Mouse (Mus musculus) embryonic facial prominence, embryonic 12.5 days (tissue): ENCODE measurements around the gene C4b. TPM values are rescaled to one million over a fixed set of nuclear protein-coding genes. Genes with fewer than 3 reads are reported as not detected.

Experiments
- ATAC-seq: fragments of 200-750 bp; cut with Nextera tagmentation; 2 replicates; pipeline ENCODE4 v1.8.0; 2017; ENCODE audit not compliant: insufficient number of reproducible peaks, insufficient read depth, low FRiP score, low TSS enrichment
- H3K27ac ChIP-seq: fragments of 300-500 bp; sonication (generic); 2 replicates; pipeline ENCODE4 v1.5.1; 2016; ENCODE audit warnings: mild to moderate bottlenecking
- H3K27me3 ChIP-seq: fragments of 300-500 bp; sonication (generic); 2 replicates; pipeline ENCODE4 v1.6.1; 2016; ENCODE audit warnings: mild to moderate bottlenecking, moderate library complexity
- H3K36me3 ChIP-seq: fragments of 300-500 bp; sonication (generic); 2 replicates; pipeline ENCODE4 v1.6.1; 2016; ENCODE audit warnings: mild to moderate bottlenecking
- H3K4me1 ChIP-seq: fragments of 300-500 bp; sonication (generic); 2 replicates; pipeline ENCODE4 v1.6.1; 2016
- H3K4me2 ChIP-seq: fragments of 300-500 bp; sonication (generic); replicated peaks from 2 replicates; pipeline ENCODE4 v1.6.1; 2016; ENCODE audit warnings: mild to moderate bottlenecking, moderate library complexity
- H3K4me3 ChIP-seq: fragments of 300-500 bp; sonication (generic); 2 replicates; pipeline ENCODE4 v1.5.1; 2016; ENCODE audit warnings: mild to moderate bottlenecking
- H3K9ac ChIP-seq: fragments of 300-500 bp; sonication (generic); 2 replicates; pipeline ENCODE4 v1.6.1; 2016; ENCODE audit warnings: mild to moderate bottlenecking, moderate library complexity
- H3K9me3 ChIP-seq: fragments of 300-500 bp; sonication (generic); 2 replicates; pipeline ENCODE4 v1.6.1; 2016; ENCODE audit warnings: mild to moderate bottlenecking, moderate library complexity
- WGBS: fragments of 180-500 bp; shearing (Covaris S2); methylation state at CpG from one replicate; pipeline ENCODE4 v1.1.7; 2016; 5-methylcytosine and 5-hydroxymethylcytosine counted together
- microRNA-seq: library from miRNA; unstranded; fragments of <30 nt; microRNA quantifications from one replicate; pipeline ENCODE4, GENCODE M21; 2017
- polyA plus RNA-seq: library from polyadenylated mRNA; unstranded; fragments of >200 nt; fragmentation: Nextera tagmentation; extraction: Ambion mirVana; gene quantifications from 2 replicates; pipeline ENCODE4 v1.2.1, GENCODE M21; 2016

The C4b gene
- polyA plus RNA-seq, 1 experiment from 2014 or later: not detected

GRCm38 (mm10) chr17:34680621-34681020 is 63.1 kb downstream of the C4b start:
- H3K4me2 ChIP-seq: no peak overlapping the region
- no peak for ATAC-seq
- H3K4me3 ChIP-seq: no peak overlapping the region
- peaks cover 24% of the 10 kb centered on the region for H3K27me3 ChIP-seq
- 86% methylated on average over 4 of the region's 4 CpGs for WGBS
- no peaks in the 10 kb centered on the region for H3K36me3 ChIP-seq
- H3K4me1 ChIP-seq: peaks cover 6% of the 10 kb centered on the region; the same call in 1 of the 2 replicates
- H3K9ac ChIP-seq: no peak overlapping the region
- H3K9me3 ChIP-seq: no peaks in the 10 kb centered on the region
- no peak overlapping the region for H3K27ac ChIP-seq

GRCm38 (mm10) chr17:34680191-34680590 is 63.5 kb downstream of the C4b start:
- ATAC-seq: no peak
- Histone ChIP-seq H3K9me3 (no peaks in the 10 kb centered on the region), H3K36me3 (no peaks in the 10 kb centered on the region), H3K27me3 (peaks cover 29% of the 10 kb centered on the region), H3K4me2 (0 out of 2 replicates have a peak overlapping the region, but pooled peaks have one; percentile 2), H3K4me3 (no peak overlapping the region), H3K9ac (no peak overlapping the region), H3K4me1 (peaks cover 9% of the 10 kb centered on the region; the same call in 1 of the 2 replicates), H3K27ac (no peak overlapping the region)
- WGBS: 78% methylated on average over 26 of the region's 26 CpGs

Small RNA genes lying within 50 kb of the gene (microRNA-seq; reads per million reads assigned to microRNA genes)
- not detected for gene Gm27471

Other genes starting within 250 kb of the C4b start
- gene Btnl6, start 226.5 kb downstream of the C4b start, polyA plus RNA-seq: not detected in 2 replicates
- 6.9 TPM in 2 replicates for gene Notch4, start 179.6 kb downstream of the C4b start, polyA plus RNA-seq
- 3.5 and 6.3 TPM in 2 replicates for gene Gpsm3, start 154.1 kb downstream of the C4b start, polyA plus RNA-seq
- gene Pbx2, start 152.6 kb downstream of the C4b start, polyA plus RNA-seq: 25.1 and 28.0 TPM in 2 replicates
- 3.1 and 3.5 TPM in 2 replicates for gene Ager, start 146.0 kb downstream of the C4b start, polyA plus RNA-seq
- gene Rnf5, start 140.2 kb downstream of the C4b start, polyA plus RNA-seq: 139 TPM in 2 replicates
- 54.8 and 62.8 TPM in 2 replicates for gene Agpat1, start 139.6 kb downstream of the C4b start, polyA plus RNA-seq
- gene Egfl8, start 127.9 kb downstream of the C4b start, polyA plus RNA-seq: 7.0 and 10.1 TPM in 2 replicates
- 18.0 and 18.8 TPM in 2 replicates for gene Ppt2, start 115.4 kb downstream of the C4b start, polyA plus RNA-seq
- 0.52 and 0.56 TPM in 2 replicates for gene Prrt1, start 114.3 kb downstream of the C4b start, polyA plus RNA-seq
- 16.6 and 16.8 TPM in 2 replicates for gene Fkbpl, start 99.1 kb downstream of the C4b start, polyA plus RNA-seq
- gene Atf6b, start 96.7 kb downstream of the C4b start, polyA plus RNA-seq: 110 TPM in 2 replicates
- gene Tnxb, start 73.3 kb downstream of the C4b start, polyA plus RNA-seq: 0.01 and 0.05 TPM in 2 replicates
- gene Cyp21a1, start 60.7 kb upstream of the C4b start, polyA plus RNA-seq: not detected in 2 replicates
- gene Stk19, start 93.1 kb upstream of the C4b start, polyA plus RNA-seq: 21.5 and 23.8 TPM in 2 replicates
- gene Dxo, start 93.1 kb upstream of the C4b start, polyA plus RNA-seq: 65.5 and 77.7 TPM in 2 replicates
- gene Skiv2l, start 106.3 kb upstream of the C4b start, polyA plus RNA-seq: 61.6 and 64.3 TPM in 2 replicates
- 127 and 134 TPM in 2 replicates for gene Nelfe, start 106.5 kb upstream of the C4b start, polyA plus RNA-seq
- gene Cfb, start 118.6 kb upstream of the C4b start, polyA plus RNA-seq: 1.1 and 1.7 TPM in 2 replicates
- gene Zbtb12, start 135.6 kb upstream of the C4b start, polyA plus RNA-seq: 8.6 and 8.9 TPM in 2 replicates
- gene Gm20547, start 138.2 kb upstream of the C4b start, polyA plus RNA-seq: 0.31 TPM in 1 of 2 replicates, not detected in the other
- 1.2 and 2.5 TPM in 2 replicates for gene C2, start 154.4 kb upstream of the C4b start, polyA plus RNA-seq
- 111 and 121 TPM in 2 replicates for gene Ehmt2, start 154.6 kb upstream of the C4b start, polyA plus RNA-seq
- gene Slc44a4, start 170.6 kb upstream of the C4b start, polyA plus RNA-seq: 0.29 TPM in 1 of 2 replicates, not detected in the other
- gene Neu1, start 187.4 kb upstream of the C4b start, polyA plus RNA-seq: 19.2 and 20.8 TPM in 2 replicates
- 0.33 and 0.36 TPM in 2 replicates for gene Hspa1b, start 215.4 kb upstream of the C4b start, polyA plus RNA-seq
- not detected in 2 replicates for gene Gm20481, start 226.0 kb upstream of the C4b start, polyA plus RNA-seq
- gene Hspa1a, start 228.3 kb upstream of the C4b start, polyA plus RNA-seq: 4.2 and 4.9 TPM in 2 replicates
- 0.84 and 0.99 TPM in 2 replicates for gene Hspa1l, start 228.8 kb upstream of the C4b start, polyA plus RNA-seq
- 212 and 230 TPM in 2 replicates for gene Lsm2, start 238.0 kb upstream of the C4b start, polyA plus RNA-seq